ENCODE assay signal across 8 mouse cellular contexts in genomic region chr5:148554701-148555100, GRCm38 (mm10). TPM values are rescaled to one million over a fixed set of nuclear protein-coding genes. Genes with fewer than 3 reads are reported as not detected.
DNase-seq lines count a peak whose midpoint lies in the region; ATAC-seq and TF ChIP-seq lines count a peak whose summit lies in the region.

No protein-coding gene starts in this region.

- H3K4me3 ChIP-seq in heart, embryonic 16.5 days (ENCODE audit: low read length): peak overlapping the region; percentile 2; the same call in 1 of the 2 replicates
- peak overlapping the region; percentile 28 for H3K4me3 ChIP-seq in embryonic facial prominence, embryonic 13.5 days
- H3K4me3 ChIP-seq in limb, embryonic 14.5 days (replicated peaks; ENCODE audit: low read length): no peak overlapping the region
- H3K4me3 ChIP-seq in stomach, embryonic 14.5 days (ENCODE audit: low read depth, low read length): no peak overlapping the region

- ATAC-seq in heart, embryonic 16.5 days (replicated peaks; ENCODE audit: extremely low read depth, insufficient read depth, low FRiP score): no peak
- ATAC-seq in embryonic facial prominence, embryonic 13.5 days (ENCODE audit: insufficient number of reproducible peaks, insufficient read depth, low FRiP score, low TSS enrichment, low read depth): no peak
- no peak for ATAC-seq in limb, embryonic 14.5 days (ENCODE audit: low FRiP score, low read depth)
- no peak for ATAC-seq in stomach, embryonic 14.5 days (ENCODE audit: insufficient number of reproducible peaks, insufficient read depth, low FRiP score, low read depth)

- DNase-seq in heart, adult 8-10 months (ENCODE audit: low spot score): no peak
- no peak for DNase-seq in limb, embryonic 14.5 days (ENCODE audit: low spot score)
- no peak for DNase-seq in spleen, postnatal 4 days (ENCODE audit: low spot score in 2 of 2)
- DNase-seq in right cerebral cortex, adult 2 months (ENCODE audit: low spot score in 2 of 2): no peak
- DNase-seq in cerebellum, postnatal 25 days: no peak

- H3K27me3 ChIP-seq in heart, embryonic 16.5 days (ENCODE audit: control insufficient read depth, insufficient read depth, low read length): no peaks in the 10 kb centered on the region
- peaks cover 9% of the 10 kb centered on the region for H3K27me3 ChIP-seq in embryonic facial prominence, embryonic 13.5 days
- H3K27me3 ChIP-seq in limb, embryonic 14.5 days (ENCODE audit: control insufficient read depth, insufficient read depth, low read length): no peaks in the 10 kb centered on the region
- no peaks in the 10 kb centered on the region for H3K27me3 ChIP-seq in stomach, embryonic 14.5 days (ENCODE audit: control insufficient read depth, insufficient read depth, low read length)

- 5% methylated on average over 16 of the region's 16 CpGs for WGBS in heart, embryonic 16.5 days
- 7% methylated on average over 16 of the region's 16 CpGs for WGBS in embryonic facial prominence, embryonic 13.5 days
- 11% methylated on average over 16 of the region's 16 CpGs for WGBS in limb, embryonic 14.5 days
- 9% methylated on average over 16 of the region's 16 CpGs for WGBS in stomach, embryonic 14.5 days

- H3K9ac ChIP-seq in heart, embryonic 16.5 days (ENCODE audit: low read length): peak overlapping the region; percentile 41; the same call in 1 of the 2 replicates
- H3K9ac ChIP-seq in embryonic facial prominence, embryonic 13.5 days: peak overlapping the region; percentile 44
- H3K9ac ChIP-seq in limb, embryonic 14.5 days (ENCODE audit: low read depth, low read length, severe bottlenecking): no peak overlapping the region
- no peak overlapping the region for H3K9ac ChIP-seq in stomach, embryonic 14.5 days (replicated peaks; ENCODE audit: low read depth, low read length)

- peaks cover 24% of the 10 kb centered on the region for H3K4me1 ChIP-seq in heart, embryonic 16.5 days (ENCODE audit: control insufficient read depth, insufficient read depth, low read length)
- H3K4me1 ChIP-seq in embryonic facial prominence, embryonic 13.5 days: peaks cover 24% of the 10 kb centered on the region
- peaks cover 7% of the 10 kb centered on the region for H3K4me1 ChIP-seq in limb, embryonic 14.5 days (ENCODE audit: control insufficient read depth, insufficient read depth, low read length)
- peaks cover 16% of the 10 kb centered on the region; the same call in 1 of the 2 replicates for H3K4me1 ChIP-seq in stomach, embryonic 14.5 days (ENCODE audit: control insufficient read depth, insufficient read depth, low read length)

- H3K36me3 ChIP-seq in heart, embryonic 16.5 days (ENCODE audit: control insufficient read depth, insufficient read depth): no peaks in the 10 kb centered on the region
- no peaks in the 10 kb centered on the region for H3K36me3 ChIP-seq in embryonic facial prominence, embryonic 13.5 days
- no peaks in the 10 kb centered on the region for H3K36me3 ChIP-seq in limb, embryonic 14.5 days (ENCODE audit: control insufficient read depth, insufficient read depth, low read length)
- H3K36me3 ChIP-seq in stomach, embryonic 14.5 days (ENCODE audit: control insufficient read depth, insufficient read depth, low read length): no peaks in the 10 kb centered on the region

- TF ChIP-seq POLR2A in limb, embryonic 14.5 days (IDR thresholded peaks at IDR 0.05; ENCODE audit: borderline replicate concordance, extremely low read depth, insufficient read depth, insufficient read length): no peak

- no peaks in the 10 kb centered on the region for H3K9me3 ChIP-seq in heart, embryonic 16.5 days (replicated peaks; ENCODE audit: control insufficient read depth, low read length)
- H3K9me3 ChIP-seq in embryonic facial prominence, embryonic 13.5 days: no peaks in the 10 kb centered on the region
- no peaks in the 10 kb centered on the region for H3K9me3 ChIP-seq in limb, embryonic 14.5 days (ENCODE audit: control insufficient read depth, low read length)
- no peaks in the 10 kb centered on the region for H3K9me3 ChIP-seq in stomach, embryonic 14.5 days (ENCODE audit: control insufficient read depth, low read depth, low read length)

- no peak overlapping the region for H3K27ac ChIP-seq in heart, embryonic 16.5 days (ENCODE audit: low read length)
- H3K27ac ChIP-seq in embryonic facial prominence, embryonic 13.5 days: no peak overlapping the region
- H3K27ac ChIP-seq in limb, embryonic 14.5 days (replicated peaks; ENCODE audit: low read depth, low read length): no peak overlapping the region
- H3K27ac ChIP-seq in stomach, embryonic 14.5 days (ENCODE audit: low read length): no peak overlapping the region

- peak overlapping the region; percentile 56 for H3K4me2 ChIP-seq in heart, embryonic 16.5 days (ENCODE audit: low read depth, low read length)
- H3K4me2 ChIP-seq in embryonic facial prominence, embryonic 13.5 days: peak overlapping the region; percentile 54
- H3K4me2 ChIP-seq in limb, embryonic 14.5 days (replicated peaks; ENCODE audit: low read depth, low read length, severe bottlenecking): peak overlapping the region; percentile 27
- H3K4me2 ChIP-seq in stomach, embryonic 14.5 days (replicated peaks; ENCODE audit: low read depth, low read length): peak overlapping the region; percentile 17; the same call in 1 of the 2 replicates

RNA-seq across cellular contexts. Expression of gene Ubl3, which starts 2.1 kb away (rescaled TPM):
- 60.2 and 70.9 TPM in 2 replicates for polyA plus RNA-seq in heart, embryonic 16.5 days (2015; fragmentation: Nextera tagmentation; extraction: Ambion mirVana)
- total RNA-seq in heart, adult 8-10 months (2022): 10 to 100 TPM; 86.1 to 99.8 (median 92.6) TPM
- polyA plus RNA-seq in embryonic facial prominence, embryonic 13.5 days (2015; fragmentation: Nextera tagmentation; extraction: Ambion mirVana): 68.2 and 73.0 TPM in 2 replicates
- polyA plus RNA-seq in limb, embryonic 14.5 days (2012; rRNA removed): 30.3 and 33.4 TPM in 2 replicates
- 73.6 and 84.6 TPM in 2 replicates for polyA plus RNA-seq in limb, embryonic 14.5 days (2014; fragmentation: Nextera tagmentation; extraction: Ambion mirVana)
- 69.5 and 76.3 TPM in 2 replicates for polyA plus RNA-seq in stomach, embryonic 14.5 days (2014; fragmentation: Nextera tagmentation; extraction: Ambion mirVana)

Comparison
In these comparisons a context has a peak if more than half of its experiments do, and no peak if none do; other contexts are left out.
1. H3K4me3 ChIP-seq: peak in heart, embryonic 16.5 days (single experiment) and embryonic facial prominence, embryonic 13.5 days (single experiment); none in limb, embryonic 14.5 days (single experiment) and stomach, embryonic 14.5 days (single experiment).
2. H3K9ac ChIP-seq: peak in heart, embryonic 16.5 days (single experiment) and embryonic facial prominence, embryonic 13.5 days (single experiment); none in limb, embryonic 14.5 days (single experiment) and stomach, embryonic 14.5 days (single experiment).
3. Peak in every context shown above with its lines, with median percentiles within 50 percentile points of each other: H3K4me2 ChIP-seq.